Mouse (Mus musculus): ENCODE results near the gene Atp6v1g3. TPM values are rescaled to one million over a fixed set of nuclear protein-coding genes. Genes with fewer than 3 reads are reported as not detected.

Atp6v1g3 gene
- polyA plus RNA-seq, 1 experiment, result not detected

DNA sequence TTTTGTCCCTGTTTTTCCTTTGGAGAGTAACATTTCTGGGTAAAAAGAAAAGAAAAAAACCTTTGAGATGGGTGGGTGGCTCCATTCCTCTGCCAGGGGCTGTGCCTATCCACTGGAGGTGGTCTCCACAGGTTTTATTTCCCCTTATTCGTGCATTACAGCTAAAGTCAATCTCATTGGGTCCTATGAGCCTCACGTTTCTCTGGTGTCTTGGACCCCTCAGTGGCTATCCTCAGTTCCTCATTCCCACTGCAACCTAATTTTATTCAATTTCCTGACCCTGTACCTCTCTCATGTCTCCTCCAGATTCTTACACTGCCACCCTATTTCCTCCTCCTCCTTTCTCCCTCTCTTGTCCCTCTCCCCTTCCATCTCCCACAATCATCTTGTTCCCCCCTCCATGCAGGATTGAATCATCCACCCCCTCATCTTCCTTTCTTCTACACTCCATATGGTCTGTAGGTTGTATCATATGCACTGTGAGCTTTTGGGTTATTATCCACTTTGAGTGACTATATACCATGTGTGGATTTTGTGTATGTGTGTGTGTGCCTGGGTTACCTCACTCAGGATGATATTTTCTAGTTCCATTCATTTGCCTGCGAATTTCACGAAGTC, 17.3 kb upstream of the Atp6v1g3 start:
- TF ChIP-seq CTCF (IDR thresholded peaks at IDR 0.05; ENCODE audit: borderline replicate concordance, extremely low read depth, insufficient read depth, insufficient read length), result no peak
- TF ChIP-seq POLR2A (IDR thresholded peaks at IDR 0.05; ENCODE audit: borderline replicate concordance, extremely low read depth, insufficient read depth, insufficient read length, poor library complexity, severe bottlenecking), result no peak

DNA sequence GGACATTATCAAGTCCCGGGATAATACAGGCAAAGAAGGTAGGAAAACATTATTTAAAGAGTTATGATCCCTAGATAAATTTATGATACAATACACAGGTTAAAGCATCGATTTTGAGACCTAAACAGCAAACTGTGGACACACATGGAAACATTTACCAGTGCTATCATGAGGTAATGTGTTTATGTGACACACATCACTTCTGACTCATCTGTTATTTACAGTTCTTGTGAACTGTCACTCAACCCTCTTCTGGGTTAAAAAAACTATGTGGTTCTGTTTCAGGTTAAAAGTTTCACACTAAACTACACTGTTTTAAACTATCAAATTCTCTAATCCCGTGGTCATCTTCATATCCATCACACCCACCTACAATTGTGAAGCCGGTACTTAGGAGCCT, 14.8 kb upstream of the Atp6v1g3 start:
- DNase-seq (ENCODE audit: low read depth), result no peak
- no peak for TF ChIP-seq CTCF (IDR thresholded peaks at IDR 0.05; ENCODE audit: borderline replicate concordance, extremely low read depth, insufficient read depth, insufficient read length)

More for the DNA sequence above, 17.3 kb upstream of the Atp6v1g3 start:
- no peak for DNase-seq (ENCODE audit: low read depth)

DNA sequence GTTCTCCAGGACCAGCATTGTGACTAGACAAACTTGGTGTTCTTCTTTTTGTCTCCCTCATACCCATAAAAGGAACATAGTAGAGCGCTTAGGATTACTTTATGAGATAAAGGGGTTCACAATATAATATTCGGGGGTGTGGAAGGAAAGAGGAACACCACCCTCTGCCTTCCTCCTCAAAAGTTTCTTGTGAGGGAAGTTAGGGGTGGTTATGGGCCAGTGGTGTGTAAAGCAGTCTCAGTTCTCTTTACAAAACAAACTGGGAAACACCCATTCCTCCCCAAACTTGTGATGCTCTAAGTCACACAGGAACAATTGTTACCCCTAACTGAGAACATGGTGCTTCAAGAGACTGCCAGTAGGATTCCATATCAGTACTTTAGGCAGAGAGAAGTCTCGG, 12.0 kb upstream of the Atp6v1g3 start:
- DNase-seq (ENCODE audit: low read depth), result no peak
- no peak for TF ChIP-seq POLR2A (IDR thresholded peaks at IDR 0.05; ENCODE audit: borderline replicate concordance, extremely low read depth, insufficient read depth, insufficient read length, poor library complexity, severe bottlenecking)
- no peak for TF ChIP-seq CTCF (IDR thresholded peaks at IDR 0.05; ENCODE audit: borderline replicate concordance, extremely low read depth, insufficient read depth, insufficient read length)

DNA sequence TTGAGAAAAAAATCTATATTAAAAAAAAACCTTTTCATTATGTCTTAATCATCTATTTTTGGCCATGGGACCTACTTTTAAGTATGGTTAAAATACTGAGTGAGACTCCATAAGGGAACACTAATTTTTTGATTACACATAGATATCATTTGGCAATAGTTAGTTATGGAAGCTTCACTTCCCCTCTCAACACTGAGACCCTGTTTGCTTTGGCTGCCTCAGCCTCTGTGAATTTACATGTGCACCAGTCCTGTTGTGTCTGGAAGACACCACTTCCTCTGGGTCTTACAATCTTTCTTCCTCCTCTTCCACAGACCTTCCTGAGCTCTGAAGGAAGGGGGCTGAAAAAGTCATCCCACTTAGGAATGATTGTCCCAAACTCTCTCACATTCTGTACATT, 11.1 kb upstream of the Atp6v1g3 start:
- TF ChIP-seq POLR2A (IDR thresholded peaks at IDR 0.05; ENCODE audit: borderline replicate concordance, extremely low read depth, insufficient read depth, insufficient read length, poor library complexity, severe bottlenecking) (no peak), CTCF (IDR thresholded peaks at IDR 0.05; ENCODE audit: borderline replicate concordance, extremely low read depth, insufficient read depth, insufficient read length) (no peak)
- DNase-seq (ENCODE audit: low read depth), result no peak

DNA sequence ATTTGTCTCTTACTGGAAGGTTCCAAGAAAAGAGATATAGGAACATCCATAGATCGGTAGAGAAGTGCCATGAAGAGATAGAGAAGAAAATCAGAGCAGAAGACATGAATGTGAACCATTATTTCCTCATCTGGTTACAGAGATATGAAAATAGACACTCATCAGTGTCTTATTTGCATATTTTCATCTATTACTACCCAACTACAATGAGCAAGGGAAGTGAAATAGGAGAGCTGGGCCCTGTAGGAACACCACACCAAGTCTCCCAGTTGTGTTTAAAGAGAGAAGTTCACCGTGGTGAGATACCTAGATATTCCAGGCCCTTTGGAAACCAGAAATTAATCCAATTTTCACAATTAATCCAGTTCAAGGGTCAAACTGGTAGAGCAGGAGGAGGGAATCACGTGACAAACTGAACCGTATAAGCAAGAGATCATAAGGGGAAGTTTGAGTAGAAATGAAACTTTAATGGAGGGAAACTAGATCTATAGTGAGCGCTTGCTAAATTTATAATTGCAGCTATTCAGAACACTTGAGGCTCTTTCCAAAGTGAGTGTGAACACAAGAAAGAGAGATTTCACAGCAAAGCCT, 6.0 kb upstream of the Atp6v1g3 start:
- DNase-seq (ENCODE audit: low read depth), result no peak

DNA sequence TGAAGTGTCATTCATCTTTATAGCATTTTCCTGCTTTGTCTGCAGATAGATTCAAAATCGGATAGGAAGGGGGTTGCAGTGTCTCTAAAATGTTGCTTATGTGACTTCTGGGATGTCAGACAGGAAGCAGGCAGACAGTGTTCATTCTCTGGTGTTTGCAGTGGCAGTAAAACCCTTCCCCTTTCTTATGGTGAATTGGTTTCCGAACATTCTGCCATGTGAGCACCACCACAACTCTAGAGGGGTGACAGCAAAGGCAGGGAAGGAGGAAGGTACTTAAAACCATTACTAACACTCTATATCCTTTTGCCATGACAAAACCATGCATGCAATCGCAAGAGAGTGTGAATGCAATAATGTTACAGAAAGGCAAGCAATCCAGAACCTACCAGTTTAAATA, 1.4 kb downstream of the Atp6v1g3 start:
- DNase-seq (ENCODE audit: low read depth), result no peak
- TF ChIP-seq POLR2A (IDR thresholded peaks at IDR 0.05; ENCODE audit: borderline replicate concordance, extremely low read depth, insufficient read depth, insufficient read length, poor library complexity, severe bottlenecking), result no peak
- TF ChIP-seq CTCF (IDR thresholded peaks at IDR 0.05; ENCODE audit: borderline replicate concordance, extremely low read depth, insufficient read depth, insufficient read length), result no peak

More for the DNA sequence above, 6.0 kb upstream of the Atp6v1g3 start:
- TF ChIP-seq CTCF (IDR thresholded peaks at IDR 0.05; ENCODE audit: borderline replicate concordance, extremely low read depth, insufficient read depth, insufficient read length) (no peak), POLR2A (IDR thresholded peaks at IDR 0.05; ENCODE audit: borderline replicate concordance, extremely low read depth, insufficient read depth, insufficient read length, poor library complexity, severe bottlenecking) (no peak)

DNA sequence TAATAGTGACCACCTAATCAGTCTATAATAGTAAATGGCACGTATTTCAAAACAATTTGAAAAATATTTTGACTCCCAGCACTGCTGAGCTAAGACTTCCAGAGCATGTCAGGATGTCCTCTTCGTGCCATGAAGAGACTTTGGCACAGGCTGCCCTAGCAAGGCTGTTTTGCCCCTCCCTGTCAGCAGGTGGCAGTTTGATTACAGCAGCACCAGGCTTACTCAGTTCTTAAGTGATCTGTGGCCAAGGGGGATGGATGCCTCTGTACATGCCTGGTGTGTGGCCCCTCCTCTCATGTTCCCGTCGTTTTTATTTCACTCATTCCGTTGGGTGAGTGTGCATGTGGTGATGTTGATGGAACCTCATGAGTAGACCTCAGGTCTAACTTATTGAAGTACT, 2.3 kb downstream of the Atp6v1g3 start:
- peak; percentile 16; the same call in 1 of the 2 replicates for TF ChIP-seq CTCF (IDR thresholded peaks at IDR 0.05; ENCODE audit: borderline replicate concordance, extremely low read depth, insufficient read depth, insufficient read length)
- TF ChIP-seq POLR2A (IDR thresholded peaks at IDR 0.05; ENCODE audit: borderline replicate concordance, extremely low read depth, insufficient read depth, insufficient read length, poor library complexity, severe bottlenecking), result no peak
- DNase-seq (ENCODE audit: low read depth), result peak; percentile 28

DNA sequence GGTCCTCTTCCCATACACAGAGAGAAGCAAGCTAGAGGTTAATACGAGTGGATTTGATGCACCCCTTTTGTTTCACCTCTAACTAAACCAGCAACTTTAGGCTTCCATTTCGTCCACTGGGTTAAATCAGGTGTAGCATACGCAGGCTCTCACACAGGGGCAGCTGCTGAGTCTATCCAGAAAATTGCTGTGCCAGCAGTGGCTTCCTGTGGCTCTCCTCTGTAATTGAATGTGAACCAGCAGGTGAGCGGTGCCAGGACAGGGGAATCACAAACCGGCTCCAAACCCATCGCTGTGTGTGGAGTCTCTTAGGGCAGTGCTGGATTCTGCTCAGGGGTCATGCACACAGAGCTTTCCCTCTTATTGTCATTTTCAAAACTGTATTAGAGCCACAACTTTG, 7.6 kb downstream of the Atp6v1g3 start:
- peak; percentile 19 for DNase-seq (ENCODE audit: low read depth)

DNA sequence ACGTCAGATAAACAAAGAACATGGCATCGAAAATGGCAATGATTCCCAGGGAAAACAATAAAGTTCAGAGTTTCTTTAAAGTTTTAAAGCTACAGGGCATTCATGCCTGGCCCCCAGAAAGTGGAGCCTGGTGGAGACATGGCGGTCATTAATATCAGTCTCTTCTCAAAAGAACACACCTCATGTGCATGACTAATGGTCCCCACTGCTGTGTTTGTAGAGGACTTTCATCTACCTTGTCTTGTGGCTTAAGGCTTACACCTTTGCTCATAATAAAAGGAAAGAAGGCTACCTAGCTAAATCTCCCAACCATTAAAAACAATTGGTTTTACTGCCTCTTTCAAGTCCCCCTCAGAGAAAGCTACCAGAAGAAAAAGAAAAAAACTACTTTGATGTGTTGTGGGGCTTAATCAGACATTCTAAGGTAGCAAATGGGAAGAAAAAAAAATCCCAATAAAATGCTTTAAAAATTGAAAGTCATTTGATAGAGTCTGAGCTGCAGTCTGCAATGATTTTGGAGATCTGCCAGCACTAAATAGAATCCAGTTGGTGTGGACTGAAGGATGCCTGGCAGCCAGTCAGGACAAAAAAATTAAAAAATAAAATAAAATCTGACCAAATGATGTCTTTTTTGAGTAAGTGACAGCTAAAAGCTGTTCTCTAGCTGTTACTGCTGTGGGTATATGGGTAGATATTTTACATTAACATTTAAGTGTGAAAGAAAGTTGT, 9.0 kb downstream of the Atp6v1g3 start:
- TF ChIP-seq POLR2A (IDR thresholded peaks at IDR 0.05; ENCODE audit: borderline replicate concordance, extremely low read depth, insufficient read depth, insufficient read length, poor library complexity, severe bottlenecking) (no peak), CTCF (IDR thresholded peaks at IDR 0.05; ENCODE audit: borderline replicate concordance, extremely low read depth, insufficient read depth, insufficient read length) (no peak)
- peak; percentile 71 for DNase-seq (ENCODE audit: low read depth)

More for the DNA sequence above, 7.6 kb downstream of the Atp6v1g3 start:
- TF ChIP-seq CTCF (IDR thresholded peaks at IDR 0.05; ENCODE audit: borderline replicate concordance, extremely low read depth, insufficient read depth, insufficient read length) (no peak), POLR2A (IDR thresholded peaks at IDR 0.05; ENCODE audit: borderline replicate concordance, extremely low read depth, insufficient read depth, insufficient read length, poor library complexity, severe bottlenecking) (no peak)

DNA sequence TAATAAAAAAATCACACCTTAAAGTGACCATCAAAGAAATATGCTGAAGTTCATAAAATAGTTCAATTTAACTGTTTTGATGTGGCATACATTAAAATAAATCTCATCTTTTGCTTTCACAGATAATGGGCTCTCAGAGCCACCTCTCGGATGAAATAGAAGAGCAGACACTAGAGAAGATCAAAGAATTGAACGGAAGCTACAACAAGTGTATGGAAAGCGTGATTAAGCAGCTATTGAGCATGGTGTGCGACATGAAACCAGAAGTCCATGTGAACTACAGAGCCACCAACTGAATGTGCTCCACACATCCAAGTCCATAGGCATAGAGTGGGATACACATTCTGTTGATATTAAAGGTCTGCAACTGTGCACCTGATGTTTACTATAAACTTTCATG, 14.1 kb downstream of the Atp6v1g3 start:
- DNase-seq (ENCODE audit: low read depth), result no peak

DNA sequence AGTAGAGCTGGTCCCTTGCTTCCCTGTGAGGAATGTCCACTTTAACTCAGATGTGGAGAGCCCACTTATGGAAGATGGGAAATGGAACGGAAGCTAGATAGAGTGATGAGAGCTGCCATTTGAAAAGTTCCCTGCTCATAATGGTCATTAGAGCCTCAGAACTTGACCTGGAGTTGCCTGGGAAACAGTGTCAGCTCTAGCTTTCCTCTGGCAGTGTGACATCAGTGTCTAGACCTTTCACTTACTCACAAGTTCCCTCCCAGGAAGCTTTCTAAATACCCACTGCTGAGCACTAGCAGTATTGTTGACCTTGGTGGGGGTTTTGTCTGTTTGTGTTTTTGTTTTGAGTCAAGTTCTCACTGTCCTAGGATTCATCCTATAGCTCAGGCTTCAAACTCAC, 15.2 kb downstream of the Atp6v1g3 start:
- no peak for TF ChIP-seq POLR2A (IDR thresholded peaks at IDR 0.05; ENCODE audit: borderline replicate concordance, extremely low read depth, insufficient read depth, insufficient read length, poor library complexity, severe bottlenecking)
- TF ChIP-seq CTCF (IDR thresholded peaks at IDR 0.05; ENCODE audit: borderline replicate concordance, extremely low read depth, insufficient read depth, insufficient read length), result no peak
- peak; percentile 23 for DNase-seq (ENCODE audit: low read depth)

More for the DNA sequence above, 14.1 kb downstream of the Atp6v1g3 start:
- TF ChIP-seq CTCF (IDR thresholded peaks at IDR 0.05; ENCODE audit: borderline replicate concordance, extremely low read depth, insufficient read depth, insufficient read length) (no peak), POLR2A (IDR thresholded peaks at IDR 0.05; ENCODE audit: borderline replicate concordance, extremely low read depth, insufficient read depth, insufficient read length, poor library complexity, severe bottlenecking) (no peak)

Data from brain, embryonic 14.5 days (tissue).